Mouse (Mus musculus) megakaryocyte, embryonic 14.5 days (primary cell): ENCODE data around the gene Mon1a.

Experiments used
- FLI1 ChIP-seq: IDR thresholded peaks from 2 replicates; pipeline ENCODE4 v1.6.1; 2012; ENCODE audit warnings: low read length, inconsistent platforms, mixed read lengths
- GATA1 ChIP-seq: IDR thresholded peaks from 3 replicates; pipeline ENCODE4 v1.6.1; 2012; ENCODE audit warnings: mixed read lengths, low read length, inconsistent platforms, borderline replicate concordance

GRCm38 (mm10) chr9:107908410-107909158 lies 20.6 kb downstream of the Mon1a start:
- TF ChIP-seq GATA1 (no peak), FLI1 (no peak)
